Mouse (Mus musculus) ES-Bruce4 (cell line): ENCODE results near the gene Kpnb1.

Source experiments
- CTCF ChIP-seq: IDR thresholded peaks from one replicate; pipeline ENCODE4 v1.8.1; 2011; ENCODE audit warnings: low read depth, low read length
- POLR2A ChIP-seq: IDR thresholded peaks from one replicate; pipeline ENCODE4 v1.8.1; 2011; ENCODE audit warnings: low read length; ENCODE audit not compliant: insufficient read depth

- TF ChIP-seq CTCF (no peak), POLR2A (no peak)
Observed at GRCm38 (mm10) chr11:97182446-97182845, 5.2 kb downstream of the Kpnb1 start.
